Mouse (Mus musculus) cerebellum, adult (tissue): ENCODE data around the gene Slc44a5.

Experiments
- ATAC-seq: cut with Nextera tagmentation; 2 replicates; pipeline ENCODE4 v1.9.2; 2017; ENCODE audit warnings: mild to moderate bottlenecking, moderate library complexity, mixed read lengths; ENCODE audit not compliant: insufficient number of reproducible peaks, low FRiP score, low TSS enrichment

Slc44a5 gene

GRCm38 (mm10) chr3:154091468-154092338 lies 118.5 kb downstream of the Slc44a5 start:
- no peak for ATAC-seq

GRCm38 (mm10) chr3:154092466-154092865 lies 119.2 kb downstream of the Slc44a5 start:
- ATAC-seq: no peak

GRCm38 (mm10) chr3:154093745-154094322 lies 120.6 kb downstream of the Slc44a5 start:
- no peak for ATAC-seq

GRCm38 (mm10) chr3:154101671-154102070 lies 128.4 kb downstream of the Slc44a5 start:
- no peak for ATAC-seq

GRCm38 (mm10) chr3:154110528-154110927 lies 137.3 kb downstream of the Slc44a5 start:
- ATAC-seq: no peak

- no peak for ATAC-seq
Measured at GRCm38 (mm10) chr3:154111221-154111620, 138.0 kb downstream of the Slc44a5 start.

GRCm38 (mm10) chr3:154114991-154115390 lies 141.8 kb downstream of the Slc44a5 start:
- ATAC-seq: no peak

GRCm38 (mm10) chr3:154115478-154115877 lies 142.2 kb downstream of the Slc44a5 start:
- ATAC-seq: no peak

- ATAC-seq: no peak
Measured at GRCm38 (mm10) chr3:154116000-154116399, 142.8 kb downstream of the Slc44a5 start.

GRCm38 (mm10) chr3:154118992-154119603 lies 145.9 kb downstream of the Slc44a5 start:
- ATAC-seq: peak; percentile 43

- no peak for ATAC-seq
Measured at GRCm38 (mm10) chr3:154122531-154122930, 149.3 kb downstream of the Slc44a5 start.

- no peak for ATAC-seq
Measured at GRCm38 (mm10) chr3:154124890-154125575, 151.8 kb downstream of the Slc44a5 start.

- no peak for ATAC-seq
Measured at GRCm38 (mm10) chr3:154125768-154126376, 152.6 kb downstream of the Slc44a5 start.

- ATAC-seq: no peak
Measured at GRCm38 (mm10) chr3:154127246-154127645, 154.0 kb downstream of the Slc44a5 start.

GRCm38 (mm10) chr3:154129036-154129435 lies 155.8 kb downstream of the Slc44a5 start:
- ATAC-seq: no peak

GRCm38 (mm10) chr3:154130431-154131114 lies 157.3 kb downstream of the Slc44a5 start:
- no peak for ATAC-seq

- no peak for ATAC-seq
Measured at GRCm38 (mm10) chr3:154133986-154134385, 160.8 kb downstream of the Slc44a5 start.

GRCm38 (mm10) chr3:154134701-154135100 lies 161.5 kb downstream of the Slc44a5 start:
- ATAC-seq: no peak

- ATAC-seq: no peak
Measured at GRCm38 (mm10) chr3:154136501-154136900, 163.3 kb downstream of the Slc44a5 start.

- ATAC-seq: no peak
Measured at GRCm38 (mm10) chr3:154141346-154141745, 168.1 kb downstream of the Slc44a5 start.
